Mouse (Mus musculus) midbrain, postnatal 0 days (tissue): ENCODE results near the gene Gm14698. TPM values are rescaled to one million over a fixed set of nuclear protein-coding genes. Genes with fewer than 3 reads are reported as not detected.
"Not testable (repeated sequence)": the region's sequence is repeated elsewhere in the genome, so short reads cannot be mapped to it uniquely, and the experiment has no call there.

ENCODE experiments used
- ATAC-seq: fragments of 200-750 bp; cut with Nextera tagmentation; 2 replicates; pipeline ENCODE4 v1.8.0; 2017; ENCODE audit warnings: moderate number of reproducible peaks, mild to moderate bottlenecking, moderate TSS enrichment, moderate library complexity; ENCODE audit not compliant: low FRiP score
- DNase-seq: peaks from one replicate; pipeline ENCODE4 v3.0.0-alpha.2; 2015; ENCODE audit warnings: low spot score
- H3K27ac ChIP-seq: fragments of 300-500 bp; sonication (generic); 2 replicates; pipeline ENCODE4 v1.5.1; 2014; ENCODE audit warnings: low read depth, mild to moderate bottlenecking, low read length, mixed read lengths
- H3K27me3 ChIP-seq: fragments of 300-500 bp; sonication (generic); 2 replicates; pipeline ENCODE4 v1.6.1; 2014; ENCODE audit warnings: low read length, control low read depth, mixed read lengths; ENCODE audit not compliant: insufficient read depth
- H3K36me3 ChIP-seq: fragments of 300-500 bp; sonication (generic); 2 replicates; pipeline ENCODE4 v1.6.1; 2014; ENCODE audit warnings: low read length, control low read depth, mixed read lengths; ENCODE audit not compliant: insufficient read depth
- H3K4me1 ChIP-seq: fragments of 300-500 bp; sonication (generic); 2 replicates; pipeline ENCODE4 v1.6.1; 2014; ENCODE audit warnings: mild to moderate bottlenecking, control low read depth, antibody characterized with exemption, low read length, mixed read lengths; ENCODE audit not compliant: insufficient read depth
- H3K4me2 ChIP-seq: fragments of 300-500 bp; sonication (generic); 2 replicates; pipeline ENCODE4 v1.6.1; 2014; ENCODE audit warnings: low read depth, mild to moderate bottlenecking, low read length, mixed read lengths; ENCODE audit not compliant: poor library complexity, severe bottlenecking
- H3K4me3 ChIP-seq: fragments of 300-500 bp; sonication (generic); 2 replicates; pipeline ENCODE4 v1.5.1; 2014; ENCODE audit warnings: low read depth, mild to moderate bottlenecking, low read length, moderate library complexity
- H3K9ac ChIP-seq: fragments of 300-500 bp; sonication (generic); replicated peaks from 2 replicates; pipeline ENCODE4 v1.6.1; 2014; ENCODE audit warnings: mild to moderate bottlenecking, low read length, moderate library complexity, mixed read lengths; ENCODE audit not compliant: poor library complexity, severe bottlenecking
- H3K9me3 ChIP-seq: fragments of 300-500 bp; sonication (generic); 2 replicates; pipeline ENCODE4 v1.6.1; 2016; ENCODE audit warnings: low read length, control low read depth
- CTCF ChIP-seq: IDR thresholded peaks from 2 replicates; pipeline ENCODE4 v1.5.1; 2016; ENCODE audit warnings: antibody characterized with exemption, mild to moderate bottlenecking
- WGBS: fragments of 180-500 bp; shearing (Covaris S2); extraction: QIAGEN DNeasy Blood & Tissue Kit; methylation state at CpG from one replicate; pipeline ENCODE4 v1.1.7; 2014; 5-methylcytosine and 5-hydroxymethylcytosine counted together
- polyA plus RNA-seq: library from polyadenylated mRNA; unstranded; fragments of >200 nt; fragmentation: Nextera tagmentation; extraction: Ambion mirVana; gene quantifications from 2 replicates; pipeline ENCODE4 v1.2.1, GENCODE M21; 2015
- total RNA-seq: library from RNA; depleted of rRNA; stranded (reverse); fragments of >200 nt; gene quantifications from 2 replicates; pipeline ENCODE4 v1.2.3, GENCODE M21; 2014; rRNA removed

Gm14698 gene
- total RNA-seq (2.5 and 5.4 TPM in 2 replicates), polyA plus RNA-seq (2.3 and 2.9 TPM in 2 replicates)

DNA sequence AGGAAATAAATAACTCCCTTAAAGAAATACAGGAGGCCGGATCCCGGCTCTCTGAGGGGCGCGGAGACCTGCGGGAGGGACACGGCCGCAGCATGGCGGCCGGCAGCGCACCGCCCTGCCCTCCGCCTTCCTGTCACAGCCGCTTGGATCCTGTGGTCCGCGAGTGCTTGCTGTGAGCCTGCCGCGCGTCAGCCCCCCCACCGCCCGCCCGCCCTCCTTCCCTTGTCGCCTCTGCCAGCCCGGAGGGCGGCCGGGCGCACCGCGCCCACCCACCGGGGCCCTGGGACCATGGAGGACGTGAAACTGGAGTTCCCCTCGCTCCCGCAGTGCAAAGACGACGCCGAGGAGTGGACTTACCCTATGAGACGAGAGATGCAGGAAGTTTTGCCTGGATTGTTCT lies at the start of gene Gm14698:
Gene Gm14698, plus strand, starts transcription at position 35 of the 400 bp plus-strand sequence.
- not testable (repeated sequence) for H3K9me3 ChIP-seq, H3K9ac ChIP-seq, H3K27me3 ChIP-seq, H3K4me1 ChIP-seq, H3K27ac ChIP-seq, DNase-seq, H3K36me3 ChIP-seq
- peak within 1 kb of the TSS; percentile 29 for H3K4me2 ChIP-seq
- ATAC-seq: peak; percentile 76
- H3K4me3 ChIP-seq: peak within 1 kb of the TSS; percentile 27
- WGBS: 23% methylated on average over 14 of the region's 36 CpGs

DNA sequence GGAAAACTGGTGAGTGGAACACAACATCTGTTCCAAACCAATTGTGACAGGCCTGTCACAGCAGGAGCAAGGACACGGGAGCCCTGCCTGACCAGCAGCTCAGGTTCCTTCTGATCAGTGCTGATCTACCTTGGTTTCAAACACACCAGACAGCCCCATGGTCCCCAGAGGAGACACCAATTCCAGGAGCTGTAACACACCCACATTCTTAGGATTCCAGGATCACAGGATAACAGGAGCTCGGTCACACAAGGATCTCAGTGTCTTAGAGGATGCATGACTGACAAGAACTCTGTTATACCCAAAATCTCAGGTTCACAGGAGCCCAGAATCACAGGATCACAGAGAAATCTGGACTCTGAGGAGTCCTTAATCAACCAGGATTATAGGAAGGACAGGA lies 444 bp upstream of the Gm14698 start:
- not testable (repeated sequence) for DNase-seq, H3K27ac ChIP-seq, H3K4me1 ChIP-seq, H3K27me3 ChIP-seq, ATAC-seq, H3K36me3 ChIP-seq, H3K9me3 ChIP-seq, H3K9ac ChIP-seq
- H3K4me3 ChIP-seq: peak overlapping the region; percentile 27; the same call in 1 of the 2 replicates
- WGBS: 38% methylated on average over 2 of the region's 2 CpGs
- H3K4me2 ChIP-seq: peak overlapping the region; percentile 29; the same call in 1 of the 2 replicates

- H3K9ac ChIP-seq: no peak overlapping the region
- H3K4me3 ChIP-seq: no peak overlapping the region
- peak; percentile 38 for ATAC-seq
- H3K4me2 ChIP-seq: no peak overlapping the region
- no peaks in the 10 kb centered on the region for H3K4me1 ChIP-seq
- no peaks in the 10 kb centered on the region for H3K27me3 ChIP-seq
- TF ChIP-seq CTCF: peak; percentile 81
- 20% methylated on average over 5 of the region's 5 CpGs for WGBS
- H3K36me3 ChIP-seq: no peaks in the 10 kb centered on the region
- peak; percentile 45 for DNase-seq
- no peak overlapping the region for H3K27ac ChIP-seq
- H3K9me3 ChIP-seq: no peaks in the 10 kb centered on the region
Measured at GRCm38 (mm10) chrX:68839548-68840444, 18.9 kb downstream of the Gm14698 start.

DNA sequence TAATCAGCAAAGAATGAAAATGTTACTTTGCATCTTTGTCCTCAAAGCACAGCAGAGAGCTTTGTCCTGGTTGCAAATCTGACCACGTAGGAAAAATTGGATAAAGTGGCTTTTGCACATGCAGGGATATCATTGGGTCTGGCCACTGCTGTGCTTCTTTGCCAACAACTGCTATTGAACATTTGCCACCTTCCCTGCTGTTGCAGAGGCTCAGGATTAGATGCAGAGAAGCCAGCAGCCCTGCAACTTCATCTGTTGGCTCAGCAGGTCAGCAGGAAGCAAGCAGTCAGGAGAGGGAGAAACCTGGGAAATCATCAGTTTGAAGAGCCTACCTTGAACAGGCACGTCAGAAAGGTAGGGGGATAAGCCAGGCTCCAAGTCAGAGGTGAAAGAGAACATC lies 44.3 kb downstream of the Gm14698 start:
- Histone ChIP-seq H3K36me3 (no peaks in the 10 kb centered on the region), H3K4me1 (no peaks in the 10 kb centered on the region), H3K9ac (no peak overlapping the region), H3K9me3 (no peaks in the 10 kb centered on the region), H3K4me2 (no peak overlapping the region), H3K27ac (no peak overlapping the region), H3K4me3 (no peak overlapping the region), H3K27me3 (no peaks in the 10 kb centered on the region)
- ATAC-seq: no peak
- TF ChIP-seq CTCF: no peak
- 30% methylated on average over 2 of the region's 2 CpGs for WGBS
- DNase-seq: peak; percentile 26

Other genes starting within 250 kb of the Gm14698 start
- 28.0 and 55.8 TPM in 2 replicates for gene Fmr1, start 142.6 kb upstream of the Gm14698 start, total RNA-seq
- 33.4 and 39.4 TPM in 2 replicates for gene Fmr1, start 142.6 kb upstream of the Gm14698 start, polyA plus RNA-seq
- not detected in 2 replicates for gene Fmr1nb, start 59.3 kb upstream of the Gm14698 start, total RNA-seq
- gene Fmr1nb, start 59.3 kb upstream of the Gm14698 start, polyA plus RNA-seq: 0.26 TPM in 1 of 2 replicates, not detected in the other
- gene Gm6812, start 72.0 kb downstream of the Gm14698 start, total RNA-seq: not detected in 2 replicates
- not detected in 2 replicates for gene Gm6812, start 72.0 kb downstream of the Gm14698 start, polyA plus RNA-seq